Mouse (Mus musculus) liver, adult 2 months (tissue): ENCODE data around the gene Rae1. TPM values are rescaled to one million over a fixed set of nuclear protein-coding genes. Genes with fewer than 3 reads are reported as not detected.

Source experiments
- DNase-seq: peaks from one replicate; pipeline ENCODE4 v3.0.0-alpha.2; 2011; ENCODE audit warnings: low read depth, low spot score; ENCODE audit errors: extremely low read depth
- H3K27ac ChIP-seq: fragments of 200-500 bp; replicated peaks from 2 replicates; pipeline ENCODE4 v1.5.1; 2012; ENCODE audit warnings: low read depth, mild to moderate bottlenecking, control low read depth, inconsistent platforms, low read length; ENCODE audit not compliant: insufficient read depth
- H3K27me3 ChIP-seq: fragments of 200-500 bp; 2 replicates; pipeline ENCODE4 v1.6.1; 2012; ENCODE audit warnings: mild to moderate bottlenecking, moderate library complexity, low read length, inconsistent platforms; ENCODE audit not compliant: control insufficient read depth, insufficient read depth
- H3K36me3 ChIP-seq: fragments of 200-500 bp; 2 replicates; pipeline ENCODE4 v1.6.1; 2012; ENCODE audit warnings: low read length, inconsistent platforms; ENCODE audit not compliant: control insufficient read depth, insufficient read depth
- H3K4me1 ChIP-seq: fragments of 200-500 bp; 2 replicates; pipeline ENCODE4 v1.6.1; 2011; ENCODE audit warnings: low read length; ENCODE audit not compliant: control insufficient read depth, insufficient read depth
- H3K4me3 ChIP-seq: fragments of 200-500 bp; 2 replicates; pipeline ENCODE4 v1.5.1; 2011; ENCODE audit warnings: low read depth, mild to moderate bottlenecking, control low read depth, low read length, moderate library complexity; ENCODE audit not compliant: insufficient read depth
- H3K79me2 ChIP-seq: fragments of 200-500 bp; 2 replicates; pipeline ENCODE4 v1.6.1; 2012; ENCODE audit warnings: inconsistent platforms, mild to moderate bottlenecking, low read length, moderate library complexity; ENCODE audit not compliant: control insufficient read depth, insufficient read depth
- H3K9ac ChIP-seq: fragments of 200-500 bp; 2 replicates; pipeline ENCODE4 v1.6.1; 2012; ENCODE audit warnings: low read depth, mild to moderate bottlenecking, control low read depth, inconsistent platforms, low read length
- CTCF ChIP-seq: fragments of 200-500 bp; IDR thresholded peaks from 2 replicates; pipeline ENCODE4 v1.5.1; 2011; ENCODE audit warnings: low read depth, low read length, control low read depth
- POLR2A ChIP-seq: fragments of 200-500 bp; IDR thresholded peaks from 2 replicates; pipeline ENCODE4 v1.6.1; 2011; ENCODE audit warnings: low read length, control low read depth; ENCODE audit not compliant: insufficient read depth; ENCODE audit errors: extremely low read depth
- WGBS: fragments of 180-500 bp; shearing (Covaris S2); methylation state at CpG from one replicate; pipeline ENCODE4 v1.1.7; 2018; 5-methylcytosine and 5-hydroxymethylcytosine counted together
- polyA plus RNA-seq: library from polyadenylated mRNA; depleted of rRNA; stranded (reverse); fragments of >200 nt; gene quantifications from 2 replicates; pipeline ENCODE4 v1.2.3, GENCODE M21; 2012
- total RNA-seq: library from RNA; depleted of rRNA; stranded (reverse); fragments of >200 nt; gene quantifications from 2 replicates; pipeline ENCODE4 v1.2.3, GENCODE M21; 2014

Rae1 gene
- total and polyA plus RNA-seq, 2 experiments = 13.1 to 31.9 TPM

- no peaks in the 10 kb centered on the region for H3K27me3 ChIP-seq
- DNase-seq = no peak
- WGBS = 73% methylated on average over 7 of the region's 7 CpGs
- H3K36me3 ChIP-seq = no peaks in the 10 kb centered on the region
- H3K4me3 ChIP-seq = no peak overlapping the region
- no peak overlapping the region for H3K9ac ChIP-seq
- H3K27ac ChIP-seq = no peak overlapping the region
- peaks cover 9% of the 10 kb centered on the region; the same call in 1 of the 2 replicates for H3K4me1 ChIP-seq
- no peaks in the 10 kb centered on the region for H3K79me2 ChIP-seq
- no peak for TF ChIP-seq CTCF
- no peak for TF ChIP-seq POLR2A
Observed at GRCm38 (mm10) chr2:172974701-172975100, 25.2 kb upstream of the Rae1 start.

GRCm38 (mm10) chr2:172975159-172975558, 24.8 kb upstream of the Rae1 start:
- no peak overlapping the region for H3K27ac ChIP-seq
- 58% methylated on average over 6 of the region's 6 CpGs for WGBS
- DNase-seq = peak; percentile 42
- H3K27me3 ChIP-seq = no peaks in the 10 kb centered on the region
- H3K9ac ChIP-seq = no peak overlapping the region
- TF ChIP-seq CTCF (no peak), POLR2A (no peak)
- no peak overlapping the region for H3K4me3 ChIP-seq
- no peaks in the 10 kb centered on the region for H3K36me3 ChIP-seq
- H3K4me1 ChIP-seq = peaks cover 9% of the 10 kb centered on the region; the same call in 1 of the 2 replicates
- H3K79me2 ChIP-seq = no peaks in the 10 kb centered on the region

- WGBS = 55% methylated on average over 7 of the region's 7 CpGs
- no peak for DNase-seq
- Histone ChIP-seq H3K36me3 (no peaks in the 10 kb centered on the region), H3K4me1 (peaks cover 9% of the 10 kb centered on the region; the same call in 1 of the 2 replicates), H3K4me3 (no peak overlapping the region), H3K9ac (no peak overlapping the region), H3K27me3 (no peaks in the 10 kb centered on the region), H3K27ac (no peak overlapping the region), H3K79me2 (no peaks in the 10 kb centered on the region)
- TF ChIP-seq CTCF (no peak), POLR2A (no peak)
Observed at GRCm38 (mm10) chr2:172976661-172977238, 23.2 kb upstream of the Rae1 start.

- H3K27ac ChIP-seq = no peak within 1 kb of the TSS
Observed at GRCm38 (mm10) chr2:172977409-172978130, 22.3 kb upstream of the Rae1 start, which contains the start of gene Spo11. Gene Spo11, plus strand, starts transcription at chr2:172977700.

GRCm38 (mm10) chr2:172978131-172978633, 21.7 kb upstream of the Rae1 start:
- Histone ChIP-seq H3K27ac (no peak overlapping the region), H3K4me3 (no peak overlapping the region; the same call in 1 of the 2 replicates), H3K79me2 (no peaks in the 10 kb centered on the region), H3K9ac (no peak overlapping the region), H3K4me1 (peaks cover 9% of the 10 kb centered on the region; the same call in 1 of the 2 replicates), H3K27me3 (no peaks in the 10 kb centered on the region), H3K36me3 (no peaks in the 10 kb centered on the region)
- DNase-seq = no peak
- WGBS = 63% methylated on average over 4 of the region's 4 CpGs
- no peak for TF ChIP-seq CTCF
- no peak for TF ChIP-seq POLR2A

More at GRCm38 (mm10) chr2:172977409-172978130, 22.3 kb upstream of the Rae1 start, which contains the start of gene Spo11:
- peaks cover 9% of the 10 kb centered on the region; the same call in 1 of the 2 replicates for H3K4me1 ChIP-seq
- H3K9ac ChIP-seq = no peak within 1 kb of the TSS
- no peaks in the 10 kb centered on the region for H3K36me3 ChIP-seq
- no peak within 1 kb of the TSS; the same call in 1 of the 2 replicates for H3K4me3 ChIP-seq
- no peaks in the 10 kb centered on the region for H3K27me3 ChIP-seq
- no peak for DNase-seq
- WGBS = 45% methylated on average over 14 of the region's 14 CpGs
- TF ChIP-seq CTCF (no peak), POLR2A (no peak)
- no peaks in the 10 kb centered on the region for H3K79me2 ChIP-seq
